Mouse (Mus musculus) MEL (cell line): ENCODE data around the gene Fkbp5.

Experiments used
- CTCF ChIP-seq, 3 experiments: IDR thresholded peaks in 2 of 3; conservative IDR thresholded peaks in 1 of 3; 2 replicates each; pipeline ENCODE4 v1.5.1; 2011 to 2012; ENCODE audit warnings: low read length in 3 of 3, low read depth in 2 of 3, mild to moderate bottlenecking in 2 of 3, improper control_type of control experiment in 1 of 3, inconsistent platforms in 1 of 3, mixed read lengths in 1 of 3, moderate library complexity in 1 of 3; ENCODE audit not compliant: control insufficient read depth in 1 of 3, insufficient read depth in 1 of 3, poor library complexity in 1 of 3, severe bottlenecking in 1 of 3
- E2F4 ChIP-seq: IDR thresholded peaks from 2 replicates; pipeline ENCODE4 v1.6.1; 2011; ENCODE audit warnings: low read depth, low read length, improper control_type of control experiment, borderline replicate concordance
- GATA1 ChIP-seq: IDR thresholded peaks from 2 replicates; pipeline ENCODE4 v1.6.1; 2011; ENCODE audit warnings: low read depth, low read length, improper control_type of control experiment
- JUND ChIP-seq: IDR thresholded peaks from 2 replicates; pipeline ENCODE4 v1.6.1; 2011; ENCODE audit warnings: low read depth, mild to moderate bottlenecking, improper control_type of control experiment, low read length
- MAFK ChIP-seq: IDR thresholded peaks from 2 replicates; pipeline ENCODE4 v1.6.1; 2011; ENCODE audit warnings: low read depth, mild to moderate bottlenecking, low read length, improper control_type of control experiment, borderline replicate concordance
- MEF2A ChIP-seq: IDR thresholded peaks from 2 replicates; pipeline ENCODE4 v1.6.1; 2014; ENCODE audit warnings: low read depth, mild to moderate bottlenecking, inconsistent platforms, low read length, improper control_type of control experiment; ENCODE audit not compliant: poor library complexity, insufficient replicate concordance, severe bottlenecking; ENCODE audit errors: extremely low read depth
- MXI1 ChIP-seq: IDR thresholded peaks from 2 replicates; pipeline ENCODE4 v1.6.1; 2011; ENCODE audit warnings: mild to moderate bottlenecking, low read depth, low read length, improper control_type of control experiment
- MYC ChIP-seq: IDR thresholded peaks from 2 replicates; pipeline ENCODE4 v1.6.1; 2011; ENCODE audit warnings: low read depth, mild to moderate bottlenecking, low read length, improper control_type of control experiment, moderate library complexity
- POLR2A ChIP-seq, 2 experiments: IDR thresholded peaks; 2 replicates each; pipeline ENCODE4 v1.6.1; 2011 to 2012; ENCODE audit warnings: low read length in 2 of 2, mild to moderate bottlenecking in 2 of 2, control low read depth in 1 of 2, improper control_type of control experiment in 1 of 2, low read depth in 1 of 2, moderate library complexity in 1 of 2; ENCODE audit not compliant: control insufficient read depth in 1 of 2, insufficient read depth in 1 of 2, poor library complexity in 1 of 2
- RCOR1 ChIP-seq: IDR thresholded peaks from 2 replicates; pipeline ENCODE4 v1.6.1; 2012; ENCODE audit warnings: low read depth, mild to moderate bottlenecking, inconsistent platforms, low read length, improper control_type of control experiment
- SIN3A ChIP-seq: IDR thresholded peaks from 2 replicates; pipeline ENCODE4 v1.6.1; 2012; ENCODE audit warnings: low read length, improper control_type of control experiment, inconsistent platforms
- TBP ChIP-seq: IDR thresholded peaks from 2 replicates; pipeline ENCODE4 v1.8.0; 2011; ENCODE audit warnings: low read depth, low read length, improper control_type of control experiment
- TCF12 ChIP-seq: IDR thresholded peaks from 2 replicates; pipeline ENCODE4 v1.6.1; 2014; ENCODE audit warnings: low read depth, mild to moderate bottlenecking, inconsistent platforms, low read length, improper control_type of control experiment, moderate library complexity
- ZMIZ1 ChIP-seq: IDR thresholded peaks from 2 replicates; pipeline ENCODE4 v1.6.1; 2012; ENCODE audit warnings: low read depth, mild to moderate bottlenecking, inconsistent platforms, low read length, improper control_type of control experiment, moderate library complexity

GRCm38 (mm10) chr17:28548550-28548949 lies 31.2 kb upstream of the Fkbp5 start:
- TF ChIP-seq POLR2A (IDR thresholded peaks at IDR 0.05; ENCODE audit: control insufficient read depth in 1 of 2, insufficient read depth in 1 of 2, low read depth in 1 of 2, low read length in 2 of 2, poor library complexity in 1 of 2), result no peak
- no peak for TF ChIP-seq E2F4
- TF ChIP-seq MAFK, result no peak
- TF ChIP-seq TBP, result no peak
- no peak for TF ChIP-seq CTCF (IDR thresholded peaks at IDR 0.05 in 2 of 3, conservative IDR thresholded peaks at IDR 0.05 in 1 of 3; ENCODE audit: control insufficient read depth in 1 of 3, insufficient read depth in 1 of 3, low read depth in 2 of 3, low read length in 3 of 3, poor library complexity in 1 of 3, severe bottlenecking in 1 of 3)
- no peak for TF ChIP-seq JUND
- no peak for TF ChIP-seq MYC
- no peak for TF ChIP-seq RCOR1
- no peak for TF ChIP-seq SIN3A
- TF ChIP-seq MXI1, result no peak
- TF ChIP-seq GATA1, result no peak
- TF ChIP-seq MEF2A, result no peak
- TF ChIP-seq TCF12, result no peak
- TF ChIP-seq ZMIZ1, result no peak
